Mouse (Mus musculus): ENCODE results near the gene Cbx8. TPM values are rescaled to one million over a fixed set of nuclear protein-coding genes. Genes with fewer than 3 reads are reported as not detected.

The Cbx8 gene
- total and polyA plus RNA-seq, 2 experiments from 2014 or later = 6.5 to 10.0 TPM

GRCm38 (mm10) chr11:119053738-119054350 lies 13.1 kb upstream of the Cbx8 start:
- peak; percentile 66 for ATAC-seq

GRCm38 (mm10) chr11:119053257-119053670 lies 12.5 kb upstream of the Cbx8 start:
- peak; percentile 26; the same call in 1 of the 2 replicates for TF ChIP-seq CTCF (IDR thresholded peaks at IDR 0.05; ENCODE audit: low read depth)
- Histone ChIP-seq H3K9me3 (ENCODE audit: low read length) (no peaks in the 10 kb centered on the region), H3K9ac (replicated peaks; ENCODE audit: low read length) (peak overlapping the region; percentile 86), H3K4me2 (ENCODE audit: low read depth, low read length) (peak overlapping the region; percentile 98), H3K4me1 (ENCODE audit: insufficient read depth, low read length) (peaks cover 34% of the 10 kb centered on the region), H3K4me3 (ENCODE audit: low read length) (peak overlapping the region; percentile 32), H3K36me3 (ENCODE audit: insufficient read depth, low read length) (no peaks in the 10 kb centered on the region), H3K27me3 (ENCODE audit: insufficient read depth, low read length) (peaks cover 36% of the 10 kb centered on the region), H3K27ac (peak overlapping the region; percentile 91)
- WGBS = under 1% methylated on average over 42 of the region's 42 CpGs
- ATAC-seq = peak; percentile 89
- peak; percentile 97 for DNase-seq (ENCODE audit: low spot score)

More at GRCm38 (mm10) chr11:119053738-119054350, 13.1 kb upstream of the Cbx8 start:
- no peaks in the 10 kb centered on the region for H3K36me3 ChIP-seq (ENCODE audit: insufficient read depth, low read length)
- H3K27me3 ChIP-seq (ENCODE audit: insufficient read depth, low read length) = peaks cover 33% of the 10 kb centered on the region
- H3K9me3 ChIP-seq (ENCODE audit: low read length) = no peaks in the 10 kb centered on the region
- no peak for TF ChIP-seq CTCF (IDR thresholded peaks at IDR 0.05; ENCODE audit: low read depth)
- H3K9ac ChIP-seq (replicated peaks; ENCODE audit: low read length) = peak overlapping the region; percentile 86
- DNase-seq (ENCODE audit: low spot score) = peak; percentile 85
- under 1% methylated on average over 31 of the region's 35 CpGs for WGBS
- peak overlapping the region; percentile 98 for H3K4me2 ChIP-seq (ENCODE audit: low read depth, low read length)
- H3K27ac ChIP-seq = peak overlapping the region; percentile 91
- H3K4me3 ChIP-seq (ENCODE audit: low read length) = peak overlapping the region; percentile 32
- peaks cover 40% of the 10 kb centered on the region for H3K4me1 ChIP-seq (ENCODE audit: insufficient read depth, low read length)

- Histone ChIP-seq H3K4me3 (ENCODE audit: low read length) (peak overlapping the region; percentile 32), H3K27ac (peak overlapping the region; percentile 91), H3K9me3 (ENCODE audit: low read length) (no peaks in the 10 kb centered on the region), H3K4me1 (ENCODE audit: insufficient read depth, low read length) (peaks cover 29% of the 10 kb centered on the region), H3K27me3 (ENCODE audit: insufficient read depth, low read length) (peaks cover 40% of the 10 kb centered on the region), H3K9ac (replicated peaks; ENCODE audit: low read length) (peak overlapping the region; percentile 59), H3K36me3 (ENCODE audit: insufficient read depth, low read length) (no peaks in the 10 kb centered on the region), H3K4me2 (ENCODE audit: low read depth, low read length) (peak overlapping the region; percentile 98)
- ATAC-seq = no peak
- no peak for TF ChIP-seq CTCF (IDR thresholded peaks at IDR 0.05; ENCODE audit: low read depth)
- DNase-seq (ENCODE audit: low spot score) = peak; percentile 39
- 2% methylated on average over 13 of the region's 13 CpGs for WGBS
These were observed 12.0 kb upstream of the Cbx8 start for GRCm38 (mm10) chr11:119052661-119053256.

- no peaks in the 10 kb centered on the region for H3K36me3 ChIP-seq (ENCODE audit: insufficient read depth, low read length)
- ATAC-seq (no peak), DNase-seq (ENCODE audit: low spot score) (peak; percentile 81)
- H3K4me1 ChIP-seq (ENCODE audit: insufficient read depth, low read length) = peaks cover 25% of the 10 kb centered on the region
- peak; percentile 82 for TF ChIP-seq CTCF (IDR thresholded peaks at IDR 0.05; ENCODE audit: low read depth)
- 5% methylated on average over 15 of the region's 15 CpGs for WGBS
- peak overlapping the region; percentile 91; the same call in 1 of the 2 replicates for H3K27ac ChIP-seq
- H3K9me3 ChIP-seq (ENCODE audit: low read length) = no peaks in the 10 kb centered on the region
- peaks cover 44% of the 10 kb centered on the region for H3K27me3 ChIP-seq (ENCODE audit: insufficient read depth, low read length)
- no peak overlapping the region for H3K4me3 ChIP-seq (ENCODE audit: low read length)
- H3K9ac ChIP-seq (replicated peaks; ENCODE audit: low read length) = no peak overlapping the region
- H3K4me2 ChIP-seq (ENCODE audit: low read depth, low read length) = no peak overlapping the region
These were observed 11.3 kb upstream of the Cbx8 start for GRCm38 (mm10) chr11:119051927-119052660.

GRCm38 (mm10) chr11:119051426-119051825 lies 10.7 kb upstream of the Cbx8 start:
- TF ChIP-seq CTCF (IDR thresholded peaks at IDR 0.05; ENCODE audit: low read depth) = no peak

GRCm38 (mm10) chr11:119050361-119050760 lies 9.6 kb upstream of the Cbx8 start:
- Histone ChIP-seq H3K4me2 (ENCODE audit: low read depth, low read length) (no peak overlapping the region), H3K36me3 (ENCODE audit: insufficient read depth, low read length) (no peaks in the 10 kb centered on the region), H3K4me3 (ENCODE audit: low read length) (no peak overlapping the region), H3K27me3 (ENCODE audit: insufficient read depth, low read length) (peaks cover 54% of the 10 kb centered on the region), H3K9ac (replicated peaks; ENCODE audit: low read length) (no peak overlapping the region), H3K27ac (no peak overlapping the region), H3K9me3 (ENCODE audit: low read length) (no peaks in the 10 kb centered on the region), H3K4me1 (ENCODE audit: insufficient read depth, low read length) (peaks cover 22% of the 10 kb centered on the region)
- TF ChIP-seq CTCF (IDR thresholded peaks at IDR 0.05; ENCODE audit: low read depth) = no peak
- ATAC-seq (no peak), DNase-seq (ENCODE audit: low spot score) (no peak)
- 3% methylated on average over 2 of the region's 2 CpGs for WGBS

More at GRCm38 (mm10) chr11:119051426-119051825, 10.7 kb upstream of the Cbx8 start:
- no peak for DNase-seq (ENCODE audit: low spot score)
- Histone ChIP-seq H3K36me3 (ENCODE audit: insufficient read depth, low read length) (no peaks in the 10 kb centered on the region), H3K4me2 (ENCODE audit: low read depth, low read length) (no peak overlapping the region), H3K9me3 (ENCODE audit: low read length) (no peaks in the 10 kb centered on the region), H3K4me1 (ENCODE audit: insufficient read depth, low read length) (peaks cover 26% of the 10 kb centered on the region), H3K4me3 (ENCODE audit: low read length) (no peak overlapping the region), H3K27me3 (ENCODE audit: insufficient read depth, low read length) (peaks cover 47% of the 10 kb centered on the region), H3K9ac (replicated peaks; ENCODE audit: low read length) (no peak overlapping the region), H3K27ac (no peak overlapping the region)
- no peak for ATAC-seq

Data from hindbrain, postnatal 0 days (tissue).